Mouse (Mus musculus) testis, adult 2 months (tissue): ENCODE results near the gene Angptl3. TPM values are rescaled to one million over a fixed set of nuclear protein-coding genes. Genes with fewer than 3 reads are reported as not detected.

Source experiments
- H3K27ac ChIP-seq: fragments of 200-500 bp; 2 replicates; pipeline ENCODE4 v1.5.1; 2012; ENCODE audit warnings: low read depth, low read length; ENCODE audit not compliant: control insufficient read depth, insufficient read depth
- H3K27me3 ChIP-seq: fragments of 200-500 bp; 2 replicates; pipeline ENCODE4 v1.6.1; 2012; ENCODE audit warnings: mild to moderate bottlenecking, low read length, moderate library complexity; ENCODE audit not compliant: control insufficient read depth, insufficient read depth
- H3K36me3 ChIP-seq: fragments of 200-500 bp; 2 replicates; pipeline ENCODE4 v1.6.1; 2012; ENCODE audit warnings: mild to moderate bottlenecking, low read length; ENCODE audit not compliant: control insufficient read depth, insufficient read depth
- H3K4me1 ChIP-seq: fragments of 200-500 bp; 2 replicates; pipeline ENCODE4 v1.6.1; 2012; ENCODE audit warnings: low read length; ENCODE audit not compliant: control insufficient read depth, insufficient read depth
- H3K4me3 ChIP-seq: fragments of 200-500 bp; 2 replicates; pipeline ENCODE4 v1.5.1; 2012; ENCODE audit warnings: low read depth, mild to moderate bottlenecking, low read length, moderate library complexity, mixed read lengths; ENCODE audit not compliant: control insufficient read depth
- CTCF ChIP-seq: fragments of 200-500 bp; IDR thresholded peaks from 2 replicates; pipeline ENCODE4 v1.5.1; 2012; ENCODE audit warnings: low read depth, mild to moderate bottlenecking, inconsistent platforms, low read length, moderate library complexity; ENCODE audit not compliant: control insufficient read depth, insufficient read depth, insufficient replicate concordance
- POLR2A ChIP-seq: fragments of 200-500 bp; IDR thresholded peaks from 2 replicates; pipeline ENCODE4 v1.6.1; 2012; ENCODE audit warnings: low read depth, mild to moderate bottlenecking, inconsistent platforms, low read length, moderate library complexity; ENCODE audit not compliant: control insufficient read depth
- polyA plus RNA-seq: library from polyadenylated mRNA; depleted of rRNA; stranded (reverse); fragments of >200 nt; gene quantifications from 2 replicates; pipeline ENCODE4 v1.2.3, GENCODE M21; 2012; rRNA removed

Gene Angptl3
- polyA plus RNA-seq, 1 experiment: not detected

DNA sequence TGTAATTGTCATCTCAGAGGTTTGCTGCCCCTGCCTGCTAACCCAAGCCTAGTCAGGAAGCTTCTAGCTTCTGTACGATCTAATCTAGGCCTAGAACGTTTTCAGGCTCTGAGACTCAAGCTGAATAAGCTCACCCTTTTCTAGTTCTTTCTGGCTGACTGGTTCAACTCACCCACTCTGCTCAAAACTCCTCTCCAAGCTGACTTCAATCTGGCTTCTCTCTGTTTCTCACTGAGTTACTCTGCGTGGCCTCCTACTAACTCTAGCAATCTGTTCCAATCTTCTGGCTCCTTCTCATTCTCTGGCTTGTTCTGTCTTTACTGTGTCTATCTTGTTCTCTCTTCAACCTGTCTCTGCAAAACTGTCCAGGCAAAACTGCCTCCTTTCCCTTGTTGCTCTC, 53.1 kb downstream of the Angptl3 start:
- H3K27me3 ChIP-seq: no peaks in the 10 kb centered on the region
- H3K36me3 ChIP-seq: no peaks in the 10 kb centered on the region
- no peak overlapping the region for H3K27ac ChIP-seq

DNA sequence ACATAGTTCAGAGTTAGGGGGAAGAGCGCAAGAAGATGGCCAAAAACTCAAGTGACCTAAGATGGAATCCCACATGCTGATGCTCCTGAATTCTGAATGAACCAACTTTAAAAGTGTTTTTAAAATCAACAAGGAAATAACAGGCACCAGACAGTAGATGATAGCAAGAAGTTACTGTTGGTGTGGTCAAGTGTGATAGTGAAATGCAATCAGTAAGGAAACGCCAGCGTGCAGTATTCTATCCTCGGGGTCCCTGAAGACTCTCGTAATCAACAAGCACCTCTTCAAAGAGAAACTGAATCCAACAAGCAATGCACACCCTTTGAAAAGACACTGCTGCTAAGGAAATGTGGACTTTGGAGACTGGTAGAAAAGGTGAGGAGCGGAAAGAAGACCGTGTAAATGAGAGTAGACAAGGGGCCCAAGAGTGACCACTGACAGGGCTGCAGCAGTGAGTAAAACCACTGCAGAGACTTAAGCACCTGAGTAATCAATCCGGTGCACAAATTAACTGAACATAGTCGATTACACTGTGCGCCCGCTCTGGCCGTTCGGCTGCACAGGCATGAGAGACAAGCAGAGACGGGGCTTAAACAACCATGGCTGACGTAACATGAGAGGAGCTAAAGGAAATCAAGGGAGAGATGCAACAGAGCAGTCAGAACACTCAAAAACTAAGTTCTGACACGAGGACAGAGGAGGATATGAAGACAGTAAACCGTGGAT, 57.2 kb downstream of the Angptl3 start:
- Histone ChIP-seq H3K4me3 (no peak overlapping the region), H3K27ac (no peak overlapping the region), H3K4me1 (no peaks in the 10 kb centered on the region), H3K27me3 (no peaks in the 10 kb centered on the region), H3K36me3 (no peaks in the 10 kb centered on the region)
- no peak for TF ChIP-seq CTCF
- no peak for TF ChIP-seq POLR2A

More for the DNA sequence above, 53.1 kb downstream of the Angptl3 start:
- TF ChIP-seq CTCF (no peak), POLR2A (no peak)
- Histone ChIP-seq H3K4me1 (no peaks in the 10 kb centered on the region), H3K4me3 (no peak overlapping the region)

DNA sequence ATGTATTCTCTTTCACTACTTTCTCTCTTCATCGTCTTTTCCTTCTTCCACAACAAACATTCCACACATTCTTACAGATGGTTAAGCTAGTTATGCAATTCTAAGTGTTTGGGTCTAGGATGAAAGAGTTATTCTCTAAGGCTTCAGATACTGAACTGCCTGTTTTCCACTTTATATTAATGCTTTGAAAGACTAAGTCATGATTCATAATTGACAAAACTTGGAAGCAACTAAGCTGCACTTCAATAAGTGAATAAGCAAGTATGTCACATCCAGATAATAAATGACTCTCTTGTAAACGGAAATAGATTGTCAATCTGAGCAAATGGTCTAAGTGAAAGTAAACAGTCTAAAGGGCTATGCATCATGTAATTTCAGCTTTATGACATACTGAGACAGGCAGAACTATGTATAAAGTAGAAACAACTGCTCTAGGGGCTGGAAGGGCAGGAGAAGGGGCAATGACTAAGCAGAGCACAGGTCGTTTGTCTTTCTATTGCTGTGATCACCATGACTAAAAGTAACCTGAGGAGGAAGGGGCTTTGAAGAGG, 60.5 kb downstream of the Angptl3 start:
- Histone ChIP-seq H3K27ac (no peak overlapping the region), H3K36me3 (no peaks in the 10 kb centered on the region), H3K4me3 (no peak overlapping the region), H3K4me1 (no peaks in the 10 kb centered on the region), H3K27me3 (no peaks in the 10 kb centered on the region)
- TF ChIP-seq CTCF (no peak), POLR2A (no peak)

DNA sequence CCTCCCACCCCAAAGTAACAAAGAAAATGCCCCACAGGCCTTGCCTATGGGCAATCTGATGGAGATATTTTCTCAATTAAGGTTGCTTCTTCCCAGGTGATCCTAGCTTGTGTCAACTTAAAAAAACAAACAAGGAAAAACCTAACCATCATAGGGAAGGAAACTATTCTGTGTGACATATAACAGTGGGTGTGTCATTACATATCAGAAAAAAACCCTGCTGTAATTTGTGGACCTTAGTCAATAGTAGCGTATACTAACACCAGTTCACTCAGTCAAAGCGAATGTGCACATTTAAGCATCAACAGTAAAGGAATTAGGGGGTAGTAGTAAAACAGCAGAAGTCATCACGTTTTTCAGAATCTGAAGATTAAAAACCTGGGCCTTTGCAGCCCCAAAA, 61.0 kb downstream of the Angptl3 start:
- no peak overlapping the region for H3K4me3 ChIP-seq

More for the DNA sequence above, 61.0 kb downstream of the Angptl3 start:
- no peaks in the 10 kb centered on the region for H3K27me3 ChIP-seq
- no peaks in the 10 kb centered on the region for H3K36me3 ChIP-seq
- no peak overlapping the region for H3K27ac ChIP-seq
- TF ChIP-seq POLR2A (no peak), CTCF (no peak)
- no peaks in the 10 kb centered on the region for H3K4me1 ChIP-seq

Other genes with a start within 250 kb of the Angptl3 start
- gene Kank4, start 213.4 kb upstream of the Angptl3 start, polyA plus RNA-seq: 0.19 and 0.22 TPM in 2 replicates
- 0.05 TPM in 1 of 2 replicates, not detected in the other for gene I0C0044D17Rik, start 207.1 kb upstream of the Angptl3 start, polyA plus RNA-seq
- 66.4 and 142 TPM in 2 replicates for gene Usp1, start 107.1 kb upstream of the Angptl3 start, polyA plus RNA-seq
- 30.8 and 32.2 TPM in 2 replicates for gene Dock7, start 90.0 kb downstream of the Angptl3 start, polyA plus RNA-seq
- 9.2 and 10.9 TPM in 2 replicates for gene Atg4c, start 163.0 kb downstream of the Angptl3 start, polyA plus RNA-seq